16 mouse cellular contexts compared by ENCODE assay signal in genomic region chr11:101051617-101052016, GRCm38 (mm10). TPM values are rescaled to one million over a fixed set of nuclear protein-coding genes. Genes with fewer than 3 reads are reported as not detected.
"Had no signal": no experiment of that assay in that cellular context is flagged by ENCODE, and none has a peak within 500 bp of the region (broad histone marks: within the 10 kb centered on the region; RNA-seq: fewer than 3 reads in every experiment).

No protein-coding gene starts in this region.

- H3K4me2 ChIP-seq: limb, embryonic 15.5 days; lung, embryonic 14.5 days; midbrain, embryonic 12.5 days; neural tube, embryonic 13.5 days had no signal

- H3K27ac ChIP-seq: liver, embryonic 14.5 days; midbrain, embryonic 12.5 days; neural tube, embryonic 13.5 days had no signal

- DNase-seq: kidney, adult 8-10 months; kidney, postnatal 36 days; lung, embryonic 14.5 days; lung, postnatal 14 days; retina, postnatal 1 day; right cerebral cortex, postnatal 4 days; spleen, adult 18-20 months; thymus, postnatal 36 days had no signal

- H3K4me1 ChIP-seq: midbrain, embryonic 12.5 days; neural tube, embryonic 13.5 days had no signal

- H3K4me3 ChIP-seq: limb, embryonic 15.5 days; midbrain, embryonic 12.5 days; neural tube, embryonic 13.5 days had no signal

- H3K9me3 ChIP-seq: limb, embryonic 15.5 days; midbrain, embryonic 12.5 days; neural tube, embryonic 13.5 days had no signal

- H3K9ac ChIP-seq: limb, embryonic 15.5 days; liver, embryonic 14.5 days; lung, embryonic 14.5 days; midbrain, embryonic 12.5 days; neural tube, embryonic 13.5 days had no signal

- H3K27me3 ChIP-seq: limb, embryonic 15.5 days; midbrain, embryonic 12.5 days; neural tube, embryonic 13.5 days had no signal

- ATAC-seq: intestine, embryonic 16.5 days; midbrain, embryonic 16.5 days had no signal

RNA-seq across cellular contexts. Expression of gene Hsd17b1, which starts 26.6 kb away (rescaled TPM):
- total RNA-seq: megakaryocyte-erythroid progenitor cell, adult 5-6 weeks had no signal
- polyA plus RNA-seq: lung, embryonic 14.5 days; stomach, embryonic 14.5 days had no signal
